Mouse (Mus musculus) mature B cell (primary cell): ENCODE measurements around the gene H2-DMb1.
"Not testable (repeated sequence)": the region's sequence is repeated elsewhere in the genome, so short reads cannot be mapped to it uniquely, and the experiment has no call there.

ENCODE experiments used
- in situ Hi-C: fragments of 300-500 bp; cut with MboI; formaldehyde crosslinking; loops from 2 replicates; pipeline ENCODE4 v1.14.3; 2019

Gene H2-DMb1

DNA sequence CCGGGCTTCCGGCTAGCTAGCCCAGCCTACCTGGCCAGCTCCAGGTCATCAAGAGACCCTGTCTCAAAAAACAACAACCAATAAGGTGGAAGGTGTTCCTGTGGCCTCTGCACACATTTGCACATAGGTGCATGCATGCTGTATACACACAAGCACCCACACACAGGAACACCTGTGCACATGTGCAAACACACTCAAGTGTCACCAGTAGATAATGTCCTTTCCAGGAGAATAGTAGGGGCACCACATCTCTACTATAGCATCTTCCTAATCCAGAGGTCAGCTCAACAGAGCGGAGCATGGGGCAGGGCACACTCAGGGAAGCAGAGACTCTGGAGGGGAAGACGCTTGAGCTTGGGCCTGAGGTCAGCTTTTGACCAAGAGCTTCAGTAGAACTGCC, 8.7 kb upstream of the H2-DMb1 start:
- in situ Hi-C loops, result not testable (repeated sequence)

DNA sequence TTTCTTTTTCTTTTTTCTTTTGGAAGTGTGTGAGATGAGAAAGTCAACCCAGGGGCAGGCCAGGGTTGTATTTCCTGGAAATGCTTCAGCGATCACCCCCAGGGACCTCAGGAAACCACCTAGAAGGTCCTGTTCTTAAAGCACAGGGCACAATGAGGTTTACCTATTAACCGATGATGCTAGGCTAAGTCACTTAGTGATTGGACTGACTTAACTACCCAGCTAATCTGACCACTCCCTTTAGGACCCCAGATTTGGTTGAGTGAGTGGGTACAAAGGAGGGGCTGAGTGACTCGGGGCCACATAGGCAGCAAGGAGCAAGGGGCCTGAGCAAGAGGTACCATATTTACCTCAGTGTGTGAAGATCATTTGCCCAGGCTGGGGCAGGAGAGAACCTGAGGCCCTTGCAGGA, 7.9 kb upstream of the H2-DMb1 start:
- in situ Hi-C loops, result no loop called here

DNA sequence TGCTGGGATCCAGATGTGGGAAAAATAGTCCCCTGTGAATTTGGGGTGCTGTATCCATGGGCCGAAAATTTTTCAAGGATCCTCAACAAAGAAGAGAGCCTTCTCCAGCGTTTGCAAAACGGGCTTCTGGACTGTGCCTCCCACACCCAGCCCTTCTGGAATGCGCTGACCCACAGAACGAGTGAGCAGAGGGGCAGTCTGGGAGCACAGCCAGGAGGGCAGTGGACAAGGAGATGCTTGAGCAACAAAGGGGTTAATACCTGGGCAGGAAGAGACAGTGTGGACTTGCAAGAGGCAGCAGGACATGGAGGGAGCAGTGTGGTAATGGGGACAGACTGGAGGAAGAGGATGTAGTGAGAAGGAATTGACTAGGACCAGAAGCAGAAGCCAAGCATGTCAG, 2.7 kb downstream of the H2-DMb1 start:
- in situ Hi-C loops, result no loop called here

DNA sequence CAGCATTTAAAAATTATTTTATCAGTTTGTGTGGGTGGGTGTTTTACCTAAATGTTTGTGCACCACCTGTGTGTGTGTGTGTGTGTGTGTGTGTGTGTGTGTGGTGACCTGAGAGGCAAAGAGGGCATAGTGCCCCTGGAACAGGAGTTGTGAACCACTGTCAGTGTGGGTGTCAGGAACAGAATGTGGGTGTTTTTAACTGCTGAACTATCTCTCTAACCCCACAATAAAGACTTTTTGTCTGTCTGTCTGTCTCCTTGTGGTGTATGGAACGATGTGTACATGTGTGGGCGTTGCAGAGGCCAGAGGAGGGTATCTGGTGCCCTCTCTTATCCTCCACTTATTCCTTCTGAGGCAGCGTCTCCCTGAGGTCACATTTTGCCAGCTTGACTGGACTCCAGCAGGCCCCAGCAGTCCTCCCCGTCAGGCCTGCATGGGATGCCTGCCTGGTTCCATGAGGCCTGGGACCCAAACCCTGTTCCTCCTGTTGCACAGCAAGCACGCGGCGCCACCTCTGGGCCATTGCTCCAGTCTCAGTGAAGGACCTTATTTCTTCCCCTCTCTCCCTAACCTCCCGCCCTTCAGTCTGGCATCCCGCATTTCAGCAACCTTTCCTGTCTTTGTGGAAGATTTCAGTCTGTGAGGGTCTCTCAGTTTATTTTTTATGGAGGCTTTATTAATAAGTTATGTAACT, 11.5 kb downstream of the H2-DMb1 start:
- in situ Hi-C loops, result no loop called here

DNA sequence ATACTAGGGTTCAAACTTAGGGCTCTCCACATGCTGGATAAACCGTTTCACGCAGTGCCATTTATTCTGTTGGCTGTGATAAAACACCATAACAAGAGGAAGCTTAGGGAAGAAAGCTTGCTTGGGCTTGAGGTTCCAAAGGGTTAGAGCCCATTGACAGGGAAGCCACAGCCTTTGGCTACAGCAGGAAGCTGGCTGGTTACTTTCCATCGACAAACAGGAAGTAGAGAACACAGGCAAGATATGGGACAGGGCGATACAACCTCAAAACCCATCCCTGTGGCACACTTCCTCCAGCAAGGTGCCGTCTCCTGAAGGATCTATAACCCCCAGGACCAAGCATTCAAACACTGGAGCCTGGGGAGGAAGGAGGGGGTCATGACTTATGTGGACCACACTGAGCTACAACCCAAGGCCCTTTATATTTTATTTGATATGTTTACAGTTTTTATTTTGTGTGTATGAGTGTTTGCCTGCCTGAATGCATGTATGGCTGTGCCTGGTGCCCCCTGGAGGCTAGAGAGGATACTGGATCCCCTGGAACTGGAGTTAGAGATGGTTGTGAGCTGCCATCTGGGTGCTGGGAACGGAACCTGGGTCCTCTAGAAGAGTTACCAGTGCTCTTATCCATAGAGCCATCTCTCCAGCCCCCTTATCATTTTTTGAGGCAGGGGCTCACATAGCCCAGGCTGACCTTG, 12.3 kb downstream of the H2-DMb1 start:
- in situ Hi-C loops, result loop anchor here (5.0 kb wide), 2 partner anchors 33 to 68 kb away; no protein-coding TSS in a partner anchor

DNA sequence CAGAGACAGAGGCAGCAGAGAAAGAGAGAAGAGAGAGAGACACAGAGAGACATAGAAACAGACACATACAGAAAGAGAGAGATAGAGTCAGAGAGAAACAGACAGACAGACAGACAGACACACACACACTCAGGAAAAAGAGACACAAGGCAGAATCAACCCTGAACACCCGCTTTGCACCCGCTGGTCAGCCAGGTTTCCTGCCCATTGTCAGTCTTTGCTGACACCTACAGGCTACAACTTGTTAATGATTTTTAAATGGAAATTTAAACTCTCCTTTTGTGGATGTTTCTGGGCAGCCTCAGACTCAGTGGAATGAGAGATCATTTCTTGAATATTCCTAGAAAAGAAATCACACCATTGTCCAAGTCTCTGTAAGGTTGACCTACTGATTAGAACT, 16.4 kb downstream of the H2-DMb1 start:
- in situ Hi-C loops, result loop anchor here (5.0 kb wide), 2 partner anchors 37 to 72 kb away; no protein-coding TSS in a partner anchor

DNA sequence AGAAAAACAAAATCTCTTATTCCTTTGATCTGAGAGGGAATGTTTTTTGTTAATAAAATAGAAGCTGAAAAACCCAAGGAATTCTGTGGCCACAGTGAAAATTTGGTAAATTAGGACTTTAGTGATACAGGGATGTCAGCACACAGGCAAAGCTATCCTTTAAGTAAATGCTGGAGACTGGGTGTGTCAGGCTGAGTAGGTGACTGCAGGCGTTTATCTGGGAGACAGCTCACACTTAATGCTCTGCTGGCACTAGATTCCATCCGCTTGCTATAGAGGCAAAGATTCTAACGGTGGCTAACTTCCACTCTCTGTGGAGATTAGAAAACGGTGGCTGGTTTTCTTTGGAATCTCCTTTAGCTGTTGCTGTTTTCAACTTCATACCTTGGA, 17.6 kb downstream of the H2-DMb1 start:
- in situ Hi-C loops, result no loop called here

DNA sequence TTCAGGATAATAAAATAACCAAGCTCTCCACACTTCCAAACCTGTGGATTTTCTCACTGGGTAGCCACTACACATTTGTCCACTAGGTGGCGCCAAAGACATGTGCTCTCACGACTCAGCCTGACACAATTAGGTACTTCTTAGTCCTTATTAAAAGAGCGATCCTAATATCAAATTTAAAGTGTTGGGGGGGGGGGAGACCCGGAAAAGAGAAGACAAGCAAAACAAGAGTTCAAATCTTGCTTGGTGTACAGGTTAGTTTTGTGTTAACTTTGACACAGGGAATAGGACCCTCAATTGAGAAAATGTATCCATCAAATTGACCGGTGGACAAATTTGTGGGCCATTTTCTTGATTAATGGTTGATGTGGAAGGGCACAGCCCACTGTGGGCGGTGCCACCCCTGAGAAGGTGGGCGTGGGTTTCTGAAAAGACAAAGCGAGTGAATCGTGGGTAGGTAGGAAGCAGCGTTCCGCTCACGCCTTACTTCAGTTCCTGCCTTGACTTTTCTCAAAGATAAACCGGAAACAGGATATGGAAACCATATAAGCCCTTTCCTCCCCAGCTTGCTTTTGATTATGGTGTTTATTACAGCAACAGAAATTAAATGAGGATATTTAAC, 18.1 kb downstream of the H2-DMb1 start:
- in situ Hi-C loops, result no loop called here

DNA sequence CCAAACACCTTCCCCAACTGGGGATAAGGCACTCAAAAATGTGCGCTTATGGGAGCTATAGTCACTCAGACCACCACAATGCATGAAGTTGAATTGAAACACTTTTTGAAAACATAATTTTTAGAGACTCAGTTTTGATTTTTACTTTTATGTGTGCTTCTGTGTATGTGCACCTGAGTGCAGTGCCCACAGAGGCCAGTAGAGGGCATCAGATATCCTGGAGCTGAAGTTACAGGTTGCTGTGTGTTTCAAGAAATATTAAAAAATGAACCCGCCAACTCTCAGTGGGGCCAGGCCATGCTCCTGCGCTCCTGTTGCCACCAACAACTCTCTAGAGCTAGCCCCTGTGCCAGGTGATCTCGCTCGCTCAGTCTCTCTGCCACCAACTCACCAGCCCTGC, 19.7 kb downstream of the H2-DMb1 start:
- in situ Hi-C loops, result no loop called here

DNA sequence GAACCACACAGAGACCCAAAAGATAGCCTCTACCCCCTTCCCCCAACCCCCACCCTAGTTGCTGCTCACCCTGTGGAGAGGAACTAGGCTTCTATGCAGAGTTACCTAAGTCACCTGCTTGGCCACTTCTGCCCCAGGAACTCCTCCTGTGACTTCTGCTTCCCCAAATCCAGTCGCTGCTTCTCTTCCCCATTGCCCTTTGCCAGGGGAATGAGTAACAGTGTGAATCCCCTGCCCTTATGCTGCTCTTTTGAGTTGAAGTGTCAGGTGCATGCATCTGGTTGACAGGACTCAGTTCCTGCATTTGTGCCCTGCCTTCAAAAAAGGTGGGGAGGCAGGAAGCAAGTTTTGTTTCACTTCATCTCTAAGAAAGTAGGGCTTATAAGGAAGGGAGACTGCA, 21.2 kb downstream of the H2-DMb1 start:
- in situ Hi-C loops, result no loop called here

DNA sequence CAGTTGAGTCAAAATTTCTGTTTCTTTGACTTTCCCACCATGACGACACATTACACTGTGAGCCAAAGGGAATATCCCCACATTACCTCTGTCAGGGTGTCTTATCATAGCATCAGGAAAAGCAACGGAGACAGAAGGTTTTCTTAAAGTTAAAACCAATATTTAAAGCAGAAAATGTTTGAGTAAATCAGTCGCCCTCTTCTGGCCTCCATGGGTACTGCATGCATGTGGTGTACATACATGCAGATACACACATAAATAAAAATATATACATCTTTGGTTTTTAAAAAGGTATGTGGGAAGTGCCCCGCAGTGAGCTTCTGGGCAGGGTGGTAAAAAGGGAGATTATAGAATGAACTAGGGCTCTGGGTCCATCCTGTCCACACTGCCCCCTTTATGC, 24.3 kb downstream of the H2-DMb1 start:
- in situ Hi-C loops, result loop anchor here (5.0 to 25.0 kb wide), 2 partner anchors 35 to 410 kb away; partner anchors contain the start of genes Ager, Gpsm3 and Pbx2

DNA sequence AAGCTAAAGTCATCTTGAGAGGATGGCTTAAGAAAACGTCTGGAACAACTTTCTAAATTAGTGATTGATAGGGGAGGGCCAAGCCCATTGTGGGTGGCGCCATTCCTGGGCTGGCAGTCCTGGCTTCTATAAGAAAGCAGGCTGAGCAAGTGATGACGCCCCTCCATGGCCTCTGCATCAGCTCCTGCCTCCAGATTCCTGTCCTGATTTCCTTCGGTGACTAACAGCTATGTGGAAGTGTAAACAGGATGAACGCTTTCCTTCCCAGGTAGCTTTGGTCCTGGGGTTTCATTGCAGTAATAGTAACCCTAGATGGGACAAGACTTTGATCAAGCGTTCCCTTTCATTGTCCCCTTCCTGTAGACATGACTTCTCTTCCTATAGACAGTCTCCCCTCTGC, 26.1 kb downstream of the H2-DMb1 start:
- in situ Hi-C loops, result loop anchor here (5.0 to 25.0 kb wide), 2 partner anchors 33 to 408 kb away; partner anchors contain the start of genes Ager, Gpsm3 and Pbx2

DNA sequence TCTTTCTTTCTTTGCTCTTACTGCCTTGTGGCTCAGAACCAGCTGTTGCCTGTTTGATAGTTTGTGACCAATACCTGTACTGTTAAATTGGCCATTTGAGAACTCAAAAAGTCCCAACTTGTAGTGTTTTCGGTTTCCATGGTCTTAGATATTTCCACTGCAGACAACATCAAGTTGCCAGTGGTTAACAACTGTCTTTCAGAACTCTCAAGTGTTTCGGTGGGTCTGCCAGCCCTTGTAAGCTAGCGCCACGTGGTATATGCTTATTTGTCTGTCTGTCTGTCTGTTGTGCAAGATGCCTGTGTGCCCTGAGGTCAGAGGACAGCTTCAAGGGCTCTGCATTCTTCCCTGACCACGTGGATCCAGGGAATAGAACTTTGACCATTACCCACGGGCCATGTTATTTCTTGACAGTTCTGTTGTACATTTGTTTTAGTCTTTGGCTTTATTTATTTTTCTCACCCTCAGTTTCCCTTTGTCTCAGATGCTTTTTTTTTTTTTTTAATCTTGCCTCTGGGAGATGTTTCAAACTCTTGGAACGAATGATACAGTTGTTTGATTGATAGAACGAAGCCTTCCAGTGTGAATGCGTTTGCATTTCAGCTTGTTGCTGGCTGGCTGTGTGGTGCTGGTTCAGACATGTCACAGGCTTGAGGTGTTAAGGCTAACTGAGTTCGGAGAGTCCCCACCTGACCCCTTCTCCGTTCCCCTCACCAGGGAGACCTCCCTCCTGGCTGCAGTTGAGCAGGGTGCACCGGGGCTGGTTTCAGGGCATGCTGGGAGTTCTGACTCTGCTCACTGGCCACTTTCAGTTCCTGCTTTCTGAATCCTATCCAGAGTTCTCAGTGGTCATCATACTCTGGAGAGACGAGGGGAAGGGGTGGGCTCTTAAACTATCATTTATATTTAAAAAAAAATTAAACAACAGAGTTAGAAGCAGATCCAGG, 27.3 kb downstream of the H2-DMb1 start:
- in situ Hi-C loops, result loop anchor here (5.0 to 25.0 kb wide), 2 partner anchors 32 to 407 kb away; partner anchors contain the start of genes Ager, Gpsm3 and Pbx2

DNA sequence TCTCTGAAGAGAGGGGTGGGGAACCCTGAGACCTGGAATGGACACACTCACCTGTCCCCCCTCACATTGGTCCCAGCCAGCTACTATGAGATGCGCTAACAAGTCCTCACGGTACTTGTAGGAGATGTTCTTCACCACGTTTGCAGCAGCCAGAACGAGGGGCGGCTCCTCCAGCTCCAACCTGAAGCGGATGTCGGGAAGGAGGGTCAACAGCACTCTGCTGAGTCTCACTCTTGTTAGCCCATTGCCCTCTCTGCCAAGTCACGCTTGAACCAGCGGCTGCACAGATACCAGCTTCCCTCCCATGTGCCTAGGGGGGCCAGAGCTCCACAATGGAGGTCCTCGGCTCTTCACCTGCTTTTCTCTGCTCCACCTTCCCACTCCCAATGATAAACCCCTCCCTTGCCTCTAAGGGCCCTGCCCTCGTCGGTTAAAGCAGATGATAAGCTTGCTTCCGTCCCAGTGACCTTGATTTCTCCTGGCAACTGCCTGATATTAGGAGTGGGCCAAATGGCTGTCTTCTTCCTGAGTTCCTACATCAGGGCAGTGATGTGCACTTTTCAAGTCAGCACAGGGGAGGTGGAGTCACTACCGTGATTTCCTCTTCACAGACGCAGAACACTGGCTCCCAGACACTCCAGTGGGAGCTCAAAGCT, 30.8 kb downstream of the H2-DMb1 start:
- in situ Hi-C loops, result loop anchor here (25.0 kb wide), 1 partner anchor 404 kb away; the partner anchor contains the start of genes Ager, Gpsm3 and Pbx2

DNA sequence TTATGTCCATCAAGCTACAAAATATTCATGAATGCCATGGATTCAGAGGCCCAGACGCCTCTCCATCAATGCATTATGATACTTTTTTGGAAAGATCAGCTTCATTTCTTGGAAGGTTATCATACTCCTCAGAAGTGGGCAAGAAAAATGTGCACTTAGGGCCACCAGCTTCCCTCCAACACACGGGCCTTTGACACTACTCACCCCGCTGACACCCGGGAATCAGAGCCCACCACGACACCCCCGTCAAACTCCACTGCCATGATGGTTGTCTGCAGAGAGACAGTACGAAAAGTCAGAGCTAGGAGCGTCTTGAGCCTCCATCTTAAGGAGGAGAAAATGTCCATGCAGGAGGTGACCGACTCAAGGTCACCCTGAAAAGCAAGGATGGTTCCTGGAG, 32.7 kb downstream of the H2-DMb1 start:
- in situ Hi-C loops, result loop anchor here (25.0 kb wide), 1 partner anchor 402 kb away; the partner anchor contains the start of genes Ager, Gpsm3 and Pbx2

DNA sequence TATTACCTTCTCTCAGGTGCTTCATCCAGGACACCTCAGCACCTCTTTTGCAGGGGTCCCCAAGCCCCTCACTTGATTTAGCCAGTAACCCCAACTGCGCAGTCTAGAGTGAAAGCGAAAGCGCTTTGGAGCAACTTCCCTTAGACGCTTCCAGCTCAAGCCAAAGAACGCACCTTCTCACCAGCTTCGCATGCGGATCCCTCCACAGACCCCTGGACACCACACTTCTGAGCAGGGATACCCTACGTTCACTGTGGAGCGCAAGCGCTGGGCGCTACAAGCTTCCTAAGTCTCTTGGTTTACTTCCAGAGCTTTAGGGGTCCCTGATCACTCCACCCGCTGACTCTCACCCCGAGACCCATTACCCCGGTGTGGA, 34.0 kb downstream of the H2-DMb1 start:
- in situ Hi-C loops, result loop anchor here (25.0 kb wide), 1 partner anchor 400 kb away; the partner anchor contains the start of genes Ager, Gpsm3 and Pbx2

DNA sequence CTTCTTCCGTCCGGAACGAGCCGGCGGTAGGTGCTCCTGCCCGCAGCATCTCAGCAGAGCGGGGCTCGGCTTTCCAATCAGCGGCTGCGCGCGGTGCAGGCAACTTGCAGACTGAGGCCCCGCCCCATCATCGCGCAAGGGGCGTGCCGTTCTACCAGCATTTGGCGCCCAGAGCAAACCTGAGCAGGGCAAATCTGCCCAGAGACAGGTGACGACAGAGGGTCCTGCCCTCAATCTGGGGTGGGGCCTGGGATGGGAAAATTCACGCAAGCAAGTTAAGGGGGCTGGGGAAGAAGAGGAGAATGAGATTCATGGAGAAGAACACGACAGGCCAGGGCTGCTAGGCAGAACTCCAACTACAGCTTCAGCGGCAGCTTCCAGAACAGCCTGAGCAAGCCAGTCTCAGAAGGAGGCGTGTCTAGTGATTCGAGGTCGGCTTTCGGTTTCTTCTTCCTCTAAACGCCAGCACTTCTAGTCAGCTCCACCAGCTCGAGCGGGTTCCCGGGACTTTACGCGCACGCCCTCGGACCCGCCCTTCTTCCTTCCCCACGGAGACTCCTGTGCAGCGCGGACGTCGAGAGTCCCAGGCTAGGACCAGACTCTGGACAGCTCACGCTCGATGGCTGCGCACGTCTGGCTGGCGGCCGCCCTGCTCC, 34.5 kb downstream of the H2-DMb1 start, which contains the start of the genes Tap1 and Psmb9:
TSS of gene Tap1 (plus strand) at position 293 of the 656 bp plus-strand sequence.
TSS of gene Psmb9 (minus strand) at position 504 of the 656 bp plus-strand sequence.
- in situ Hi-C loops, result loop anchor here (25.0 kb wide), 1 partner anchor 400 kb away; the partner anchor contains the start of genes Ager, Gpsm3 and Pbx2

DNA sequence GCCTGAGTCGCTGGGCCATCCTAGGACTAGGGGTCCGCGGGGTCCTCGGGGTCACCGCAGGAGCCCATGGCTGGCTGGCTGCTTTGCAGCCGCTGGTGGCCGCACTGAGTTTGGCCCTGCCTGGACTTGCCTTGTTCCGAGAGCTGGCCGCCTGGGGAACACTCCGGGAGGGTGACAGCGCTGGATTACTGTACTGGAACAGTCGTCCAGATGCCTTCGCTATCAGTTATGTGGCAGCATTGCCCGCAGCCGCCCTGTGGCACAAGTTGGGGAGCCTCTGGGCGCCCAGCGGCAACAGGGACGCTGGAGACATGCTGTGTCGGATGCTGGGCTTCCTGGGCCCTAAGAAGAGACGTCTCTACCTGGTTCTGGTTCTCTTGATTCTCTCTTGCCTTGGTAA, 35.1 kb downstream of the H2-DMb1 start:
- in situ Hi-C loops, result loop anchor here (25.0 kb wide), 1 partner anchor 399 kb away; the partner anchor contains the start of genes Ager, Gpsm3 and Pbx2

DNA sequence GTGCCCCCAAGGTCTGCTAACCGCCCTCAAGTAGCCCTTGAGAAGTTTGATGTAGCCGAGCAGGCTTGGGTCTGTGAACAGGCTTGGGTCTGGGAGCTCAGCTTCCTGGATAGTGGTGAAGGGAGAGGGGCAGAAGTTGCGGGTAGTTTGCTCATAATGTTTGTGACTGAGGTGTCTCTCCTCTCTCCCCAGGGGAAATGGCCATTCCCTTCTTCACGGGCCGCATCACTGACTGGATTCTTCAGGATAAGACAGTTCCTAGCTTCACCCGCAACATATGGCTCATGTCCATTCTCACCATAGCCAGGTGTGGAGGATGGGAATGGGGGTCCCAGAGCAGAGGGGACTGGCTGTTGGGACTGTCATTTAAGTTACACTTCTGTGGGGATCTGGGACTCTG, 36.1 kb downstream of the H2-DMb1 start:
- in situ Hi-C loops, result loop anchor here (25.0 kb wide), 1 partner anchor 398 kb away; the partner anchor contains the start of genes Ager, Gpsm3 and Pbx2

DNA sequence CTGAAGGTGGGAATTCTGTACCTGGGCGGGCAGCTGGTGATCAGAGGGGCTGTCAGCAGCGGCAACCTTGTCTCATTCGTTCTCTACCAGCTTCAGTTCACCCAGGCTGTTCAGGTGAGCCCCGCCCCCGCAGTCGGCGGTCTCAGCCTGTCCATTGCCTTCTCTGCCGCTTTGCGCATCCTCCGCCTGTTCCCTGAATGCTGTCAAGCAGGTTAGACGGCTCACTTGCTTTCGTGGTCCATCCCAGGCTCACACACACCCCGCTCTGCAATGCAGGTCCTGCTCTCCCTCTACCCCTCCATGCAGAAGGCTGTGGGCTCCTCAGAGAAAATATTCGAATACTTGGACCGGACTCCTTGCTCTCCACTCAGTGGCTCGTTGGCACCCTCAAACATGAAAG, 40.0 kb downstream of the H2-DMb1 start:
- in situ Hi-C loops, result loop anchor here (25.0 kb wide), 1 partner anchor 394 kb away; the partner anchor contains the start of genes Ager, Gpsm3 and Pbx2
